Mouse (Mus musculus): ENCODE data around the gene Cep70. TPM values are rescaled to one million over a fixed set of nuclear protein-coding genes. Genes with fewer than 3 reads are reported as not detected.

Gene Cep70
- polyA plus RNA-seq, 1 experiment from 2014 or later: 14.8 TPM

GRCm38 (mm10) chr9:99229450-99229849 lies 13.7 kb upstream of the Cep70 start:
- Histone ChIP-seq H3K9me3 (ENCODE audit: low read length) (no peaks in the 10 kb centered on the region), H3K4me3 (ENCODE audit: low read depth, low read length) (no peak overlapping the region), H3K36me3 (replicated peaks; ENCODE audit: insufficient read depth, low read length) (no peaks in the 10 kb centered on the region), H3K27ac (ENCODE audit: low read depth) (no peak overlapping the region), H3K4me2 (ENCODE audit: low read depth, low read length) (no peak overlapping the region), H3K27me3 (ENCODE audit: insufficient read depth, low read length) (no peaks in the 10 kb centered on the region), H3K9ac (replicated peaks) (no peak overlapping the region), H3K4me1 (ENCODE audit: insufficient read depth) (no peaks in the 10 kb centered on the region)
- ATAC-seq (no peak), DNase-seq (no peak)
- TF ChIP-seq CTCF (IDR thresholded peaks at IDR 0.05; ENCODE audit: low read depth) (no peak), EP300 (IDR thresholded peaks at IDR 0.05; ENCODE audit: low read depth) (no peak)
- 69% methylated on average over 14 of the region's 14 CpGs for WGBS (ENCODE audit: insufficient replicate concordance)

DNA sequence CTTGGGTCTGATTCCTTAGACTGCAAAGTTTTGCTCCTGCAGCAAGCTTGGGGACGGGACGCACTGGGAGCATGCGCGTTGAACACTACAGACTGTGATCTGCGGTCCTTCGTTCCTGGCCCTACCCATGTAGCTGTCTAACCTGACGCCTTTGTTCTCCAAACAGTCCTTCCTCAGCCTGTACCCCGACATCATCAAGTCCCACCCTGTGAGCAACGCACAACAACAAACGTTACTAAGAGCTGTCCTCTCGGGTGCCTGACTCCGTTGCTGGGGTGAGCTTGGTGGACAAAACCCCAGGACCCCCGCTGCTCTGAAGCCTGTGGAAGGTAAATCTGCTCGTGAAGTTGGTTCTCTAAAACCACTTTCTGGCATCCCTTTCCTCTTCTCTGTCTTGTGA lies 6.0 kb upstream of the Cep70 start, which contains the start of gene Faiml:
Gene Faiml, minus strand, starts transcription at position 101 of the 400 bp plus-strand sequence.
- H3K36me3 ChIP-seq (replicated peaks; ENCODE audit: insufficient read depth, low read length): no peaks in the 10 kb centered on the region

DNA sequence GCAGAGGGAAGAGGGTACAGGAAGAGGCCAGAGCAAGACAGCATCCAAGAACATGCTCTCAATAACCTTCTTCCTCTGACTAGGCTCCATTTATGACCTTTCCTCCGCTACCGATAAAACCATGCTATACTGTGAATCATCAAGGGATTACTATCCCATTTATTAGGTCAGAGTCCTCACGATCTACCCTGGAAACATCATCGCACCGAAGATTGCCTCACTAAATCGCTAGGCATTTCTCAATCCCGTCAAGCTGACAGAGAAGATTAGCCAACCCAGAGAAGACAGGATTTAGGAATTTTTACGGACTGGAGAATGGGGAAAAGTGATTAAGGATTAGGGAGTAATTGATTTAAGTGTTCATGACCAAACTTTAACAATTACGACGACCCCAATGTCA lies 4.9 kb upstream of the Cep70 start:
- no peak for ATAC-seq
- no peak for DNase-seq
- no peaks in the 10 kb centered on the region for H3K9me3 ChIP-seq (ENCODE audit: low read length)
- peaks cover 6% of the 10 kb centered on the region for H3K4me1 ChIP-seq (ENCODE audit: insufficient read depth)
- H3K36me3 ChIP-seq (replicated peaks; ENCODE audit: insufficient read depth, low read length): no peaks in the 10 kb centered on the region
- H3K9ac ChIP-seq (replicated peaks): no peak overlapping the region
- H3K27me3 ChIP-seq (ENCODE audit: insufficient read depth, low read length): no peaks in the 10 kb centered on the region
- TF ChIP-seq CTCF (IDR thresholded peaks at IDR 0.05; ENCODE audit: low read depth) (no peak), EP300 (IDR thresholded peaks at IDR 0.05; ENCODE audit: low read depth) (no peak)
- 81% methylated on average over 10 of the region's 10 CpGs for WGBS (ENCODE audit: insufficient replicate concordance)
- no peak overlapping the region for H3K4me3 ChIP-seq (ENCODE audit: low read depth, low read length)
- no peak overlapping the region for H3K27ac ChIP-seq (ENCODE audit: low read depth)
- H3K4me2 ChIP-seq (ENCODE audit: low read depth, low read length): no peak overlapping the region

More for the DNA sequence above, 6.0 kb upstream of the Cep70 start, which contains the start of gene Faiml:
- ATAC-seq (no peak), DNase-seq (no peak)
- TF ChIP-seq EP300 (IDR thresholded peaks at IDR 0.05; ENCODE audit: low read depth) (no peak), CTCF (IDR thresholded peaks at IDR 0.05; ENCODE audit: low read depth) (no peak)
- Histone ChIP-seq H3K4me1 (ENCODE audit: insufficient read depth) (no peaks in the 10 kb centered on the region; the same call in 1 of the 2 replicates), H3K4me2 (ENCODE audit: low read depth, low read length) (no peak within 1 kb of the TSS), H3K9me3 (ENCODE audit: low read length) (no peaks in the 10 kb centered on the region), H3K4me3 (ENCODE audit: low read depth, low read length) (no peak within 1 kb of the TSS), H3K27me3 (ENCODE audit: insufficient read depth, low read length) (no peaks in the 10 kb centered on the region), H3K27ac (ENCODE audit: low read depth) (no peak within 1 kb of the TSS), H3K9ac (replicated peaks) (no peak within 1 kb of the TSS)
- WGBS (ENCODE audit: insufficient replicate concordance): 84% methylated on average over 14 of the region's 14 CpGs

DNA sequence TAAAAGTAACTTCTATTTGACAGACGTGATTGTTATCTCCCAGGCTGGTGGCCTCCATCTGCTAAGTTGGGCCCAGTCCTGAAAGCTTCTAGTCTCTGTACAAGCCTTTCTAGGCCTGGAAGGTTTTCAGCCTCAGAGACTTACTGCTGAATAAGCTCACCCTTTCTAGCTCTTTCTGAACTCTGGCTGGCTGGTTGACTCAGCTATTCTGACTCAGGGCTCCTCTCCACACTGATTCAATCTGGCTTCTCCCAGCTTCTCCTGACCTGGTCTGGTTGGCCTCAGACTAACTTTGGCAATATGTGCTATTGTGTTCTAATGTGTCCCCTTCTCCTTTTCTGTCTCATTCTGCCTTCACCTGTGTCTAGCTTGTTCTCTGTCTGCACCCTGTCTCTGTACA lies 3.9 kb upstream of the Cep70 start:
- Histone ChIP-seq H3K4me2 (ENCODE audit: low read depth, low read length) (no peak overlapping the region), H3K4me1 (ENCODE audit: insufficient read depth) (peaks cover 8% of the 10 kb centered on the region), H3K9ac (replicated peaks) (no peak overlapping the region), H3K4me3 (ENCODE audit: low read depth, low read length) (no peak overlapping the region), H3K27me3 (ENCODE audit: insufficient read depth, low read length) (no peaks in the 10 kb centered on the region), H3K27ac (ENCODE audit: low read depth) (no peak overlapping the region), H3K9me3 (ENCODE audit: low read length) (no peaks in the 10 kb centered on the region), H3K36me3 (replicated peaks; ENCODE audit: insufficient read depth, low read length) (no peaks in the 10 kb centered on the region)
- no peak for DNase-seq
- ATAC-seq: no peak
- 52% methylated on average over 1 of the region's 1 CpGs for WGBS (ENCODE audit: insufficient replicate concordance)
- TF ChIP-seq EP300 (IDR thresholded peaks at IDR 0.05; ENCODE audit: low read depth): no peak

- no peak for TF ChIP-seq CTCF (IDR thresholded peaks at IDR 0.05; ENCODE audit: low read depth)
- no peak for TF ChIP-seq EP300 (IDR thresholded peaks at IDR 0.05; ENCODE audit: low read depth)
- DNase-seq (no peak), ATAC-seq (no peak)
- H3K9ac ChIP-seq (replicated peaks): no peak overlapping the region
- no peak overlapping the region for H3K4me2 ChIP-seq (ENCODE audit: low read depth, low read length)
- no peak overlapping the region for H3K4me3 ChIP-seq (ENCODE audit: low read depth, low read length)
- 26% methylated on average over 5 of the region's 5 CpGs for WGBS (ENCODE audit: insufficient replicate concordance)
- H3K27ac ChIP-seq (ENCODE audit: low read depth): no peak overlapping the region
- no peaks in the 10 kb centered on the region for H3K27me3 ChIP-seq (ENCODE audit: insufficient read depth, low read length)
- no peaks in the 10 kb centered on the region for H3K9me3 ChIP-seq (ENCODE audit: low read length)
- peaks cover 20% of the 10 kb centered on the region for H3K4me1 ChIP-seq (ENCODE audit: insufficient read depth)
- no peaks in the 10 kb centered on the region for H3K36me3 ChIP-seq (replicated peaks; ENCODE audit: insufficient read depth, low read length)
These were observed 2.6 kb upstream of the Cep70 start for GRCm38 (mm10) chr9:99240571-99240970.

DNA sequence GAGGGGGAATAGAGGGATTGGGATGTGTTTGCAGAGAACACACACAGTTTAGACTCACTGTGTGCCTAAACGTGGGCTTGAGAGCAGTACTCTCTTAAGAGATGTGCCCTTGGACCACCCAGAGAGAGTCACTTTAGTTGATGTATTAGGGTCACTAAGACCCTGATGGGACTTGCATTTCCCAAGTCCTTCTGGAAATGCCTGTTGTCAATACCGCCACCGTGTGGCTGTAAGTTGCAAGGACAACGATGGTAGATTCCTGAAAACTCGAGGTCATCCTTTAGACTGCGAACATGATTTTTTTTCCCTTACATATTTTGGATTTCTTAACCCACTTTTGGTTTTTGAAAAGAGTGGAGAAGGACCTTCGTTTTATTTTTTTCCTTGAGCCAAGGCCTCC lies 1.1 kb upstream of the Cep70 start:
- H3K4me3 ChIP-seq (ENCODE audit: low read depth, low read length): peak overlapping the region; percentile 90
- H3K4me1 ChIP-seq (ENCODE audit: insufficient read depth): peaks cover 20% of the 10 kb centered on the region
- no peak for ATAC-seq
- DNase-seq: peak; percentile 60
- H3K9me3 ChIP-seq (ENCODE audit: low read length): no peaks in the 10 kb centered on the region
- peak overlapping the region; percentile 58 for H3K9ac ChIP-seq (replicated peaks)
- 1% methylated on average over 7 of the region's 7 CpGs for WGBS (ENCODE audit: insufficient replicate concordance)
- H3K27ac ChIP-seq (ENCODE audit: low read depth): peak overlapping the region; percentile 89
- H3K36me3 ChIP-seq (replicated peaks; ENCODE audit: insufficient read depth, low read length): no peaks in the 10 kb centered on the region
- H3K4me2 ChIP-seq (ENCODE audit: low read depth, low read length): peak overlapping the region; percentile 81
- no peaks in the 10 kb centered on the region for H3K27me3 ChIP-seq (ENCODE audit: insufficient read depth, low read length)
- TF ChIP-seq EP300 (IDR thresholded peaks at IDR 0.05; ENCODE audit: low read depth) (no peak), CTCF (IDR thresholded peaks at IDR 0.05; ENCODE audit: low read depth) (peak; percentile 97)

Data from liver, postnatal 0 days (tissue).